Mouse (Mus musculus) megakaryocyte progenitor cell, adult 5-6 weeks (primary cell): ENCODE data around the gene Chek2. TPM values are rescaled to one million over a fixed set of nuclear protein-coding genes. Genes with fewer than 3 reads are reported as not detected.
"Not testable (repeated sequence)": the region's sequence is repeated elsewhere in the genome, so short reads cannot be mapped to it uniquely, and the experiment has no call there.

ENCODE experiments used
- ATAC-seq: replicated peaks from 2 replicates; pipeline ENCODE4 v1.8.0; 2016; ENCODE audit warnings: mild to moderate bottlenecking, moderate TSS enrichment, inconsistent platforms; ENCODE audit not compliant: poor library complexity
- total RNA-seq, 2 experiments: library from RNA; stranded (forward) in 1 of 2; stranded (reverse) in 1 of 2; fragments of 157-497, 149-512 nt in 1 of 2; fragments of 200-1000 nt in 1 of 2; gene quantifications; 2 replicates each; pipeline versions ENCODE4 v1.2.3 to v1.2.4; 2015 to 2017

Chek2 gene
- total RNA-seq, 2 experiments from 2014 or later, result 27.4 to 29.8 TPM

- no peak for ATAC-seq
Observed at GRCm38 (mm10) chr5:110839038-110839677, 621 bp upstream of the Chek2 start.

GRCm38 (mm10) chr5:110840465-110840864 lies 686 bp downstream of the Chek2 start:
- 0 out of 2 replicates have a peak, but pooled peaks have one; percentile 10 for ATAC-seq

GRCm38 (mm10) chr5:110841046-110841862 lies 1.5 kb downstream of the Chek2 start:
- no peak for ATAC-seq

GRCm38 (mm10) chr5:110852990-110853389 lies 13.2 kb downstream of the Chek2 start:
- no peak for ATAC-seq

- no peak for ATAC-seq
Observed at GRCm38 (mm10) chr5:110857091-110857490, 17.3 kb downstream of the Chek2 start.

GRCm38 (mm10) chr5:110859013-110859650 lies 19.4 kb downstream of the Chek2 start:
- no peak for ATAC-seq

GRCm38 (mm10) chr5:110860445-110860844 lies 20.7 kb downstream of the Chek2 start:
- no peak for ATAC-seq

- no peak for ATAC-seq
Observed at GRCm38 (mm10) chr5:110868460-110868859, 28.7 kb downstream of the Chek2 start.

- no peak for ATAC-seq
Observed at GRCm38 (mm10) chr5:110869242-110869669, 29.5 kb downstream of the Chek2 start.

GRCm38 (mm10) chr5:110873160-110873559 lies 33.4 kb downstream of the Chek2 start:
- ATAC-seq, result no peak

- no peak for ATAC-seq
Observed at GRCm38 (mm10) chr5:110874711-110875110, 34.9 kb downstream of the Chek2 start.

- no peak for ATAC-seq
Observed at GRCm38 (mm10) chr5:110875286-110875685, 35.5 kb downstream of the Chek2 start.

- no peak for ATAC-seq
Observed at GRCm38 (mm10) chr5:110877666-110878505, 38.1 kb downstream of the Chek2 start.

GRCm38 (mm10) chr5:110878526-110878925 lies 38.7 kb downstream of the Chek2 start:
- not testable (repeated sequence) for ATAC-seq

- ATAC-seq, result no peak
Observed at GRCm38 (mm10) chr5:110879042-110879441, 39.3 kb downstream of the Chek2 start.

- peak; percentile 92 for ATAC-seq
Observed at GRCm38 (mm10) chr5:110879584-110880374, 40.0 kb downstream of the Chek2 start, which contains the start of gene Ttc28. Gene Ttc28, plus strand, starts transcription at chr5:110879803.

GRCm38 (mm10) chr5:110888596-110888995 lies 48.8 kb downstream of the Chek2 start:
- ATAC-seq, result no peak

GRCm38 (mm10) chr5:110889945-110890344 lies 50.2 kb downstream of the Chek2 start:
- ATAC-seq, result no peak

GRCm38 (mm10) chr5:110890561-110890960 lies 50.8 kb downstream of the Chek2 start:
- no peak for ATAC-seq
